Mouse (Mus musculus) cerebellum, adult 2 months (tissue): ENCODE data around the gene Lgmn. TPM values are rescaled to one million over a fixed set of nuclear protein-coding genes. Genes with fewer than 3 reads are reported as not detected.

Experiments used
- DNase-seq, 2 experiments: peaks; one replicate each; pipeline ENCODE4 v3.0.0; 2021
- H3K27ac ChIP-seq: fragments of 200-500 bp; 2 replicates; pipeline ENCODE4 v1.5.1; 2012; ENCODE audit warnings: low read length, control low read depth, inconsistent platforms; ENCODE audit not compliant: insufficient read depth
- H3K27me3 ChIP-seq: fragments of 200-500 bp; 2 replicates; pipeline ENCODE4 v1.6.1; 2012; ENCODE audit warnings: inconsistent platforms, mild to moderate bottlenecking, low read length, moderate library complexity; ENCODE audit not compliant: control insufficient read depth, insufficient read depth
- H3K4me1 ChIP-seq: fragments of 200-500 bp; 2 replicates; pipeline ENCODE4 v1.6.1; 2011; ENCODE audit warnings: low read length; ENCODE audit not compliant: control insufficient read depth, insufficient read depth
- H3K4me3 ChIP-seq: fragments of 200-500 bp; replicated peaks from 2 replicates; pipeline ENCODE3; 2011; ENCODE audit warnings: mild to moderate bottlenecking, low read depth, low read length, control low read depth; ENCODE audit not compliant: insufficient read depth
- CTCF ChIP-seq: fragments of 200-500 bp; IDR thresholded peaks from 2 replicates; pipeline ENCODE4 v1.5.1; 2011; ENCODE audit warnings: low read depth, mild to moderate bottlenecking, control low read depth, low read length, moderate library complexity, borderline replicate concordance; ENCODE audit not compliant: insufficient read depth
- POLR2A ChIP-seq: fragments of 200-500 bp; IDR thresholded peaks from 2 replicates; pipeline ENCODE4 v1.6.1; 2011; ENCODE audit warnings: low read length, control low read depth, borderline replicate concordance; ENCODE audit not compliant: insufficient read depth
- WGBS: fragments of 180-500 bp; shearing (Covaris S2); methylation state at CpG from one replicate; pipeline ENCODE4 v1.1.7; 2018; 5-methylcytosine and 5-hydroxymethylcytosine counted together
- polyA plus RNA-seq: library from polyadenylated mRNA; depleted of rRNA; stranded (reverse); fragments of >200 nt; gene quantifications from 2 replicates; pipeline ENCODE4 v1.2.3, GENCODE M21; 2012; rRNA removed

Gene Lgmn
- polyA plus RNA-seq, 1 experiment: 150 TPM

DNA sequence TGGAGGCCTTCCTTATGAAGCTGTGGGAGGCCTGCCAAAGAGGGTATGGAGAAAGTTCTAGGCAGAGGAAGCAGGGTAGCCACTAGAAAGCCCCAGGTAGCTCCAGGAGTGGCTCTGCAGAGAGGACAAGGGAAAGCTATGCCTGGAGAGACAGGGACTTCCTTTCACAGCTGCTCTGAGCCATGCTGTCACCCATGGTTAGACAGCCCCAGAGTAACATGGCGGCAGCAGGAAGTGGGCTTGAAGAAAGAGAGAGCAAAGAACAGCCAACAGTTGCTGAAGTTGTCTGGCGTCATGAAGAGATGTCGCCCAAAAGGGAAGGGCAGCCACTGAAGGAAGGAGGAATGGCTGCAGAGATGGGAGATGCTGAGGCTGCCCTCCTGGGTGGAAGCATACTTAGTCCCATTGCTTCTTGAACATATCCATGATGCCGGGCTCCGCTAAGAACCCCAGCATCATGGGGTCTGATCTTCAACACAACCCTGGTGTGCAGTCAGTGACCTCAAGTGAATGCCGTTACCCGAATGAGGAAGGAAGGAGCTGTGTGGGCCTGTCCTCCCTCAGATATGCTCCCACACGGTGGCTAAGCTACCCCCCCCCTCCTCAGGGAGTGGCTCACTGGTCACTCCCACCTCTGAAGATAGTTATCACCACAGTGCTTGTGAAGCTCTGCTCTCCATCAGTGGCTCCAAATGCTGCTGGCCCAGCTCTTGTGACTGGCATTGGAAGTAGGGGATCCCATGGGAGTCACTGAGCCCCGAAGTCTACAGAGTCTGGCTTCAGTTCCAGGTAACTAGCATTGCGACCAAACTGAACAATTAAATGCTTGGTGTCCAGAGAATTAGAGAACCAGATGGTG lies 85.3 kb downstream of the Lgmn start:
- Histone ChIP-seq H3K4me3 (no peak overlapping the region), H3K4me1 (no peaks in the 10 kb centered on the region), H3K27ac (no peak overlapping the region), H3K27me3 (no peaks in the 10 kb centered on the region)
- WGBS: 77% methylated on average over 10 of the region's 10 CpGs
- no peak for TF ChIP-seq POLR2A
- TF ChIP-seq CTCF: no peak
- no peak for DNase-seq

DNA sequence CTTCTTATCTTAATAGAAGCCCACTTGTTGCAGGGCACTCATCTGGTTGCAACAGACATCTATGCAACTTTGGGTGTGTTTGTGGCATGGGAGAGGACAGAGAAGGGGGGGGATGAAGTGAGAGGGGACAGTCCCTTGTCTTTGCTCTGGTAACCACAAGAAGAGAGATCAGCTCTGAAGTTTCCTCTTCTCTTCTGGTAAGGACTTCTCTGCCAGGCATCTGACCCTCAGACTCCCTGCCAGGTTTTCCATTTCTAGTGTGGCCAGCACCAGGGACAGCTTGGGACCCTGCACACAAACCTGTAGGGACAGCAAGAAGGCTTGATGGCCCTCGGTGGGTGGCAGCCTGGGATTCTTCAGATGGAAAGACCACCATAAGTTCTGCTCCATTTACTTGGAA lies 88.6 kb downstream of the Lgmn start:
- no peak for DNase-seq
- Histone ChIP-seq H3K4me1 (no peaks in the 10 kb centered on the region), H3K27me3 (no peaks in the 10 kb centered on the region; the same call in 1 of the 2 replicates), H3K27ac (no peak overlapping the region), H3K4me3 (no peak overlapping the region)
- 95% methylated on average over 1 of the region's 1 CpGs for WGBS
- TF ChIP-seq POLR2A (no peak), CTCF (no peak)

DNA sequence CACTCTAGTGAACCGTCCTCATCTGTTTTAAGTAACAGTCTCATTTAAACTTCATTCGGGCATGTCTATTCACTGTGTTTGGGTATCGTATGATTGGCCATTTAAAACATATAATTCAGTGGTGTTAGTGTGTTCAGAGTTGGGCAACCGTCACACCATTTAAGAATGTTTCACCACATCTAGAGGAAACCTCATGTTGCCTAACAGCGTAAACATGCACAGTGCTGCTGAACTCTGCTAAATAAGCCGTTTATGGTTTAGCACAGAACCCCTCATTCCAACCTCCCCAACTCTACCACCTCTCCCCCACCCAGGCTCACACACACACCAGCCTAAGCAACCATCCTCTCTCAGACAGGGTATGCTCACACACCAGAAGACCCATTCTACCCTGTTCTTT lies 91.2 kb downstream of the Lgmn start:
- Histone ChIP-seq H3K4me1 (no peaks in the 10 kb centered on the region), H3K4me3 (no peak overlapping the region), H3K27ac (no peak overlapping the region), H3K27me3 (no peaks in the 10 kb centered on the region; the same call in 1 of the 2 replicates)
- WGBS: 95% methylated on average over 6 of the region's 6 CpGs
- TF ChIP-seq POLR2A (no peak), CTCF (no peak)
- no peak for DNase-seq

DNA sequence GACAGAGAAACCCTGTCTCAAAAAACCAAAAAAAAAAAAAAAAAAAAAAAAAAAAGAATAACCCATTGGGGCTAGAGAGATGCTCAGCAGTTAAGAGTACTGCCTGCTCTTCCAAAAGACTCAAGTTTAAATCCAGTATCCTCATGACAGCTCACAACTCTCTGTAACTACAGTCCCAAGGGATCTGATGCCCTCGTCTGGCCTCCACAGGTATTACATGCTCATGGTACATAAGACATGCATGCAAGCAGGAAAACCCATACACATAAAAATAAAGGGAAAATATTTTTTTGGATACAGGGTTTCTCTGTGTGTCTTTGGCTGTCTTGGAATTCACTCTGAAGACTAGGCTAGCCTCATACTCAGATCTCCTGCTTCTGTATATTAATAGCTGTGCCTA lies 93.1 kb downstream of the Lgmn start:
- 10% methylated on average over 1 of the region's 1 CpGs for WGBS
- no peak overlapping the region for H3K27ac ChIP-seq
- H3K4me1 ChIP-seq: no peaks in the 10 kb centered on the region
- TF ChIP-seq POLR2A (no peak), CTCF (peak; percentile 34; the same call in 1 of the 2 replicates)
- no peaks in the 10 kb centered on the region; the same call in 1 of the 2 replicates for H3K27me3 ChIP-seq
- peak in 1 of 2 experiments; percentile 24 for DNase-seq
- no peak overlapping the region for H3K4me3 ChIP-seq

DNA sequence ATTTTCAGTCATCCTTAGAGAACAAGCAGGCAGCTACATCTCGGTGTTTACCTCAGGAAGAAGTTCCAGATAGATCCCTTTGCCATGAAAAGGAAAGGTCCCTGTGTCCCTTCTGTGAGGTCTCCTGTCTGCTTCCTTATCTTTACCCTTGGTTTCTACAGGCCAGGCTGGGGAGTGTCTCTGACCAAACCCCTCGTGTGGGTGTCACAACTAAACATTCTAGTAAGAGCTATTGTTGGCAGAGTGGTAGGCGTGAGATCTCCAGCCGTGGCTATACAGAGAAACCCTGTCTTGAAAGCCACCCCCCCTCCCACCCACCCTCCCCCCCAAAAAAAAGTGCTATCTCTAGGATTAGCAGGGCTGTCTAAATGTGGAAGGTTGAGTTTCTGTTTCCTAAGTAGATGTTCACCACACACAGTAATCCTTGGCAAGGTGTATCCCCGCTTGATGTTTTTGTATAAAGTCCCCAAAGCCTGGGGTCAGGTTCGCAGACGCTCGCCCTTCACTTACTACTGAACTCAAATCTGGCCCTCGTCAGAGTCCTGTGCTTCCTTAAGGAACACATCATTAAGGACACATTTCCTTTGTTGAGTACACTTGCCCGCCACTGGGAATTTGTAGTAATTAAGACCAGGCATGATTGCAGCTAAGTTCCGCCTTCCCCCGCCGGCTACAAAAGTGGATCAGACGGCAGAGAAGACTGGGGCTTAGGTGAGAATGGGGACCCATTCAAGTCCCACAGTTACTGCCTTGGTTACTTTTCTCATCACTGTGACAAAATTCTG lies 94.4 kb downstream of the Lgmn start:
- 86% methylated on average over 14 of the region's 14 CpGs for WGBS
- Histone ChIP-seq H3K4me1 (no peaks in the 10 kb centered on the region), H3K27me3 (no peaks in the 10 kb centered on the region; the same call in 1 of the 2 replicates), H3K4me3 (no peak overlapping the region), H3K27ac (no peak overlapping the region)
- TF ChIP-seq CTCF (no peak), POLR2A (no peak)
- DNase-seq: no peak

Other genes with a start within 250 kb of the Lgmn start
- 1.1 and 1.2 TPM in 2 replicates for gene Rin3, start 156.8 kb downstream of the Lgmn start, polyA plus RNA-seq
- 27.4 and 28.4 TPM in 2 replicates for gene Golga5, start 29.3 kb upstream of the Lgmn start, polyA plus RNA-seq
- gene Chga, start 115.2 kb upstream of the Lgmn start, polyA plus RNA-seq: 187 and 216 TPM in 2 replicates